Mouse (Mus musculus) E14TG2a.4 (cell line): ENCODE data around the gene Calcb.

ENCODE experiments used
- H3K27me3 ChIP-seq: 2 replicates; pipeline ENCODE4 v1.6.1; 2014; ENCODE audit warnings: low read length, control low read depth; ENCODE audit not compliant: insufficient read depth
- H3K36me3 ChIP-seq: 2 replicates; pipeline ENCODE4 v1.6.1; 2014; ENCODE audit warnings: low read length, control low read depth; ENCODE audit not compliant: insufficient read depth
- H3K4me1 ChIP-seq: replicated peaks from 2 replicates; pipeline ENCODE4 v1.6.1; 2014; ENCODE audit warnings: low read depth, low read length, control low read depth
- H3K4me3 ChIP-seq: replicated peaks from 2 replicates; pipeline ENCODE4 v1.5.1; 2014; ENCODE audit warnings: mild to moderate bottlenecking, low read length
- H3K9me3 ChIP-seq: 2 replicates; pipeline ENCODE4 v1.6.1; 2014; ENCODE audit warnings: low read length, control low read depth
- CTCF ChIP-seq: conservative IDR thresholded peaks from 2 replicates; pipeline ENCODE4 v1.5.1; 2014; ENCODE audit warnings: low read length
- NANOG ChIP-seq: IDR thresholded peaks from 2 replicates; pipeline ENCODE4 v1.6.1; 2014; ENCODE audit warnings: borderline replicate concordance, low read length, mixed read lengths
- POU5F1 ChIP-seq: IDR thresholded peaks from 2 replicates; pipeline ENCODE4 v1.6.1; 2014; ENCODE audit warnings: low read length, borderline replicate concordance

The Calcb gene

GRCm38 (mm10) chr7:114744639-114745245 is 26.3 kb downstream of the Calcb start:
- no peaks in the 10 kb centered on the region for H3K36me3 ChIP-seq
- H3K9me3 ChIP-seq = no peaks in the 10 kb centered on the region
- peaks cover 63% of the 10 kb centered on the region for H3K4me1 ChIP-seq
- peaks cover 41% of the 10 kb centered on the region for H3K27me3 ChIP-seq
- H3K4me3 ChIP-seq = peak overlapping the region; percentile 71; the same call in 1 of the 2 replicates
- TF ChIP-seq NANOG = no peak
- TF ChIP-seq CTCF = no peak
- TF ChIP-seq POU5F1 = no peak

- Histone ChIP-seq H3K36me3 (no peaks in the 10 kb centered on the region), H3K9me3 (no peaks in the 10 kb centered on the region), H3K4me3 (peak overlapping the region; percentile 71), H3K27me3 (peaks cover 44% of the 10 kb centered on the region), H3K4me1 (peaks cover 56% of the 10 kb centered on the region)
- TF ChIP-seq POU5F1 = no peak
- no peak for TF ChIP-seq CTCF
- TF ChIP-seq NANOG = no peak
Measured at GRCm38 (mm10) chr7:114745481-114746271, 27.2 kb downstream of the Calcb start.

GRCm38 (mm10) chr7:114747596-114747995 is 29.2 kb downstream of the Calcb start:
- H3K4me1 ChIP-seq = peaks cover 39% of the 10 kb centered on the region
- peaks cover 44% of the 10 kb centered on the region for H3K27me3 ChIP-seq
- H3K36me3 ChIP-seq = no peaks in the 10 kb centered on the region
- H3K4me3 ChIP-seq = no peak overlapping the region
- no peak for TF ChIP-seq NANOG
- no peak for TF ChIP-seq CTCF
- TF ChIP-seq POU5F1 = no peak
- no peaks in the 10 kb centered on the region for H3K9me3 ChIP-seq

DNA sequence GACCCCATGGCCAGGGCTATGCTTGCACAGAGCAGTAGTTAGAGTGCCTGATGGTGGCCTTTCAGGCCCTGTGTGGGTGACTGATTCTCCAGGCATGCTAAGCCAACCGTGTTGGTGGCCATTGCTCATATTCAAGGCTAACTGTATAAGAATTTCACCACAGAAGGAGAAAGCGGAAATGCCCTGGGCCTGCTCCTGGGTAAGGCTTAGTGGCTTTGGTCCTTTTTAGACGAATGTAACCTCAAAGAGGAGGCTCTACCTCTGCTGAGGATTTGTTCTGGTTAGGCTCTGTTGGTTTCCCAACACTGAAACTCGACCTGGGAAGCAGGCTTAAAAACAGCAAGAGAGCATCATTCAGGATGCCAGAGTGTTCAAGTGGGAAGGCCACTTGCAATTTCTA is 29.8 kb downstream of the Calcb start:
- Histone ChIP-seq H3K27me3 (peaks cover 44% of the 10 kb centered on the region), H3K36me3 (no peaks in the 10 kb centered on the region), H3K4me1 (peaks cover 33% of the 10 kb centered on the region), H3K9me3 (no peaks in the 10 kb centered on the region), H3K4me3 (no peak overlapping the region)
- TF ChIP-seq CTCF (no peak), POU5F1 (no peak), NANOG (no peak)

GRCm38 (mm10) chr7:114753471-114753870 is 35.0 kb downstream of the Calcb start:
- no peak overlapping the region for H3K4me3 ChIP-seq
- no peaks in the 10 kb centered on the region for H3K36me3 ChIP-seq
- TF ChIP-seq POU5F1 (no peak), CTCF (no peak), NANOG (no peak)
- H3K4me1 ChIP-seq = peaks cover 14% of the 10 kb centered on the region
- H3K27me3 ChIP-seq = peaks cover 13% of the 10 kb centered on the region; the same call in 1 of the 2 replicates
- no peaks in the 10 kb centered on the region for H3K9me3 ChIP-seq

DNA sequence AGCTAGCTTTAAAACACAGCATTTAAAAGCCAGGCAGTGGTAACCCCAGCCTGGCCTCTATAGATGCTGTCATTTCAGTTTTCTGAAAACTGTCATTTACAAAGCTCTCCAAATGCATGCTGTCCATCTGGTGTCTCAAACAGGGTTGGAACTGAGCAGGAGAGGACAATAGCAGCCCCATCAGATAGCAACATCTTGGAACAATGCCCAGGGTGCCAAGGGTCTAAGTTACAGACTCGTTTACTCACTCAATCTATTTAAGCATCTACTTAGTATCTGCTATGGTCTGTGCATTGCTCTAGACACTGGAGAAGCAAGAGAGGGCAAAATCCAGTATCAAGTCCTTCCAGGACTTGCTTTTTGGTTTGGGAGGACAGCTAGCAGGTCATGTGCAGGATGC is 35.8 kb downstream of the Calcb start:
- Histone ChIP-seq H3K9me3 (no peaks in the 10 kb centered on the region), H3K27me3 (peaks cover 7% of the 10 kb centered on the region; the same call in 1 of the 2 replicates), H3K36me3 (no peaks in the 10 kb centered on the region), H3K4me3 (no peak overlapping the region), H3K4me1 (peaks cover 14% of the 10 kb centered on the region)
- no peak for TF ChIP-seq CTCF
- no peak for TF ChIP-seq POU5F1
- no peak for TF ChIP-seq NANOG

DNA sequence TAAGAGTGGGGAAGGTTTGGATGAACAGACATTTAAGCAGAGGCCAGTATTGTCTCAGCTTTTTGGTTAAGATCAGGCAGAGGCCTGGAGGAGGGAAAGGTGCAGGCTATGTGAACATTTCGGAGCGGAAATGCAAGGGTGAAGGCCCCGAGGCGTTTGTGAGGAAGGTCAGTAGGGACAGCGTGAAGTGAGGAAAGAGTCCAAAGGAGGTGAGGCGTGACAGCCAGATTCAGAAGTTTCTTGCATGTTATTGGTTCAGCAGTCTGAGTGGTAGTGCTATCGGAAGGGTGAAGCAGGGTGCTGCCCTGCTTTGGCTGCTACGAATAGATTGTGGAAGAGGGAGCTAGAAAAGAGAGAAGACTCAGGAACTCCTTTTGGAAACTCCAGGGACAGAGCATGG is 36.2 kb downstream of the Calcb start:
- H3K4me3 ChIP-seq = no peak overlapping the region
- no peaks in the 10 kb centered on the region for H3K36me3 ChIP-seq
- H3K9me3 ChIP-seq = no peaks in the 10 kb centered on the region
- peaks cover 14% of the 10 kb centered on the region for H3K4me1 ChIP-seq
- no peak for TF ChIP-seq CTCF
- TF ChIP-seq POU5F1 = no peak
- TF ChIP-seq NANOG = no peak
- H3K27me3 ChIP-seq = peaks cover 7% of the 10 kb centered on the region; the same call in 1 of the 2 replicates

DNA sequence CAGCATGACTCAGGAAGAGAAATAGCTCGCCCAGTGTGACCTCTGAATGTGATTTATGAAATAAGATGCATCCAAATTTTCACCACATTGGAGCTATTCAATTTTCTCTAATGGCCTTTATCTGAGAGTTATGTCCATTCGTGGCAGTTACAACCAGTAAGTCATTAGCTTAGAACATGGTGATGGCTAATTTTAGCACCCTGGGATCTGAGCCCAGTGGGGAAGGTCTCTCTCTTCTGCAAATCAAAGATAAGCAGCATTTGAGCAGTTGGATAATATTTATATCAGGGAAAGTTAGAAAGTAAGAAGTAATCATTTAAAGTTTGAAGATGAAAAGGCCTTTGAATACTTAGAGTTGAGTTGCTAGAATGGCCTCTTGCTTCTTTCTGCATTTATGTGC is 44.2 kb downstream of the Calcb start:
- H3K4me3 ChIP-seq = no peak overlapping the region

More for the DNA sequence above, 44.2 kb downstream of the Calcb start:
- TF ChIP-seq CTCF (no peak), NANOG (no peak), POU5F1 (no peak)
- Histone ChIP-seq H3K9me3 (no peaks in the 10 kb centered on the region), H3K36me3 (no peaks in the 10 kb centered on the region), H3K27me3 (no peaks in the 10 kb centered on the region), H3K4me1 (no peaks in the 10 kb centered on the region)
